Mouse (Mus musculus) ES-E14 (cell line): Measurements from ENCODE around the gene Thada. TPM values are rescaled to one million over a fixed set of nuclear protein-coding genes. Genes with fewer than 3 reads are reported as not detected.

Experiments used
- DNase-seq: peaks from one replicate; pipeline ENCODE4 v3.0.0-alpha.2; 2013; ENCODE audit warnings: low read depth, low spot score
- H3K27ac ChIP-seq: 2 replicates; pipeline ENCODE4 v1.5.1; 2012; ENCODE audit warnings: low read depth, mild to moderate bottlenecking, low read length, moderate library complexity, mixed read lengths; ENCODE audit not compliant: poor library complexity, insufficient read depth, severe bottlenecking
- H3K36me3 ChIP-seq: 2 replicates; pipeline ENCODE4 v1.6.1; 2012; ENCODE audit warnings: mild to moderate bottlenecking, low read length, moderate library complexity, mixed read lengths; ENCODE audit not compliant: control insufficient read depth, poor library complexity, insufficient read depth, severe bottlenecking
- H3K4me1 ChIP-seq, 2 experiments: fragments of 150-350 bp in 1 of 2; sonication (generic) in 1 of 2; 2 replicates each; pipeline ENCODE4 v1.6.1; 2012; ENCODE audit warnings: low read length in 2 of 2, mild to moderate bottlenecking in 1 of 2, mixed read lengths in 1 of 2; ENCODE audit not compliant: control insufficient read depth in 2 of 2, insufficient read depth in 2 of 2, poor library complexity in 1 of 2
- H3K4me3 ChIP-seq, 2 experiments: fragments of 150-350 bp in 1 of 2; sonication (generic) in 1 of 2; 2 replicates each; pipeline ENCODE4 v1.5.1; 2012; ENCODE audit warnings: low read length in 2 of 2, low read depth in 1 of 2, mild to moderate bottlenecking in 1 of 2, mixed read lengths in 1 of 2; ENCODE audit not compliant: insufficient read depth in 1 of 2, poor library complexity in 1 of 2, severe bottlenecking in 1 of 2
- H3K9ac ChIP-seq: 2 replicates; pipeline ENCODE4 v1.6.1; 2012; ENCODE audit warnings: low read depth, mild to moderate bottlenecking, low read length, mixed read lengths; ENCODE audit not compliant: poor library complexity, insufficient read depth, severe bottlenecking
- H3K9me3 ChIP-seq: fragments of 150-350 bp; sonication (generic); 2 replicates; pipeline ENCODE4 v1.6.1; 2012; ENCODE audit warnings: low read depth, mild to moderate bottlenecking, low read length; ENCODE audit not compliant: control insufficient read depth, insufficient read depth
- CHD2 ChIP-seq: IDR thresholded peaks from 2 replicates; pipeline ENCODE4 v1.6.1; 2014; ENCODE audit warnings: mild to moderate bottlenecking, low read depth, low read length, inconsistent platforms
- HCFC1 ChIP-seq: IDR thresholded peaks from 2 replicates; pipeline ENCODE4 v1.6.1; 2012; ENCODE audit warnings: low read length, inconsistent platforms, borderline replicate concordance; ENCODE audit not compliant: insufficient read depth
- MAFK ChIP-seq: IDR thresholded peaks from 2 replicates; pipeline ENCODE4 v1.6.1; 2014; ENCODE audit warnings: mild to moderate bottlenecking, low read depth, low read length, inconsistent platforms; ENCODE audit not compliant: insufficient read depth
- ZC3H11A ChIP-seq: IDR thresholded peaks from 2 replicates; pipeline ENCODE4 v1.6.1; 2012; ENCODE audit warnings: low read depth, mild to moderate bottlenecking, inconsistent platforms, low read length, borderline replicate concordance
- ZNF384 ChIP-seq: IDR thresholded peaks from 2 replicates; pipeline ENCODE4 v1.6.1; 2012; ENCODE audit warnings: low read depth, low read length, inconsistent platforms
- in situ Hi-C, 2 experiments: fragments of 600-800 bp; cut with MboI; formaldehyde crosslinking; loops; one replicate each; pipeline ENCODE4 v1.15.1; 2025; ENCODE audit warnings: low sequenced_read_pairs in 2 of 2, inconsistent platforms in 1 of 2; ENCODE audit not compliant: unreplicated experiment in 2 of 2
- total RNA-seq: library from RNA; depleted of rRNA; stranded (reverse); fragments of 300-350 nt; gene quantifications from 2 replicates; pipeline ENCODE4 v1.2.3, GENCODE M21; 2012

The Thada gene
- total RNA-seq, 1 experiment, result 37.4 TPM

- TF ChIP-seq ZNF384 (no peak), CHD2 (no peak), MAFK (no peak), ZC3H11A (no peak), HCFC1 (no peak)
- peaks cover 0 to 3% of the 10 kb centered on the region in 2 experiments; a peak in 1 of 4 replicates for H3K4me1 ChIP-seq
- in situ Hi-C loops, result no loop called here
- DNase-seq, result no peak
- no peak overlapping the region for H3K4me3 ChIP-seq
- H3K27ac ChIP-seq, result no peak overlapping the region
- no peak overlapping the region for H3K9ac ChIP-seq
- peaks cover 11% of the 10 kb centered on the region; the same call in 1 of the 2 replicates for H3K36me3 ChIP-seq
- no peaks in the 10 kb centered on the region for H3K9me3 ChIP-seq
Measured at GRCm38 (mm10) chr17:84231361-84231760, 234.6 kb downstream of the Thada start.

GRCm38 (mm10) chr17:84228223-84228622 is 237.8 kb downstream of the Thada start:
- Histone ChIP-seq H3K4me1 (no peaks in the 10 kb centered on the region; a peak in 1 of 4 replicates), H3K36me3 (peaks cover 29% of the 10 kb centered on the region; the same call in 1 of the 2 replicates), H3K27ac (no peak overlapping the region), H3K9me3 (no peaks in the 10 kb centered on the region), H3K9ac (no peak overlapping the region), H3K4me3 (no peak overlapping the region)
- DNase-seq, result no peak
- TF ChIP-seq MAFK (no peak), ZC3H11A (no peak), CHD2 (no peak), ZNF384 (no peak), HCFC1 (no peak)
- in situ Hi-C loops, result no loop called here

- Histone ChIP-seq H3K27ac (no peak overlapping the region), H3K36me3 (peaks cover 34% of the 10 kb centered on the region; the same call in 1 of the 2 replicates), H3K4me1 (no peaks in the 10 kb centered on the region; a peak in 1 of 4 replicates), H3K9me3 (no peaks in the 10 kb centered on the region), H3K9ac (no peak overlapping the region), H3K4me3 (no peak overlapping the region)
- no peak for DNase-seq
- TF ChIP-seq CHD2, result no peak
- no peak for TF ChIP-seq ZC3H11A
- no peak for TF ChIP-seq MAFK
- no peak for TF ChIP-seq HCFC1
- TF ChIP-seq ZNF384, result no peak
- in situ Hi-C loops, result no loop called here
Measured at GRCm38 (mm10) chr17:84226681-84227080, 239.3 kb downstream of the Thada start.

GRCm38 (mm10) chr17:84226231-84226630 is 239.8 kb downstream of the Thada start:
- no peak overlapping the region for H3K4me3 ChIP-seq
- no peak overlapping the region for H3K27ac ChIP-seq
- H3K4me1 ChIP-seq, result no peaks in the 10 kb centered on the region; a peak in 1 of 4 replicates
- TF ChIP-seq ZC3H11A (no peak), HCFC1 (no peak), ZNF384 (no peak), MAFK (no peak), CHD2 (no peak)
- H3K36me3 ChIP-seq, result peaks cover 36% of the 10 kb centered on the region; the same call in 1 of the 2 replicates
- no peak for DNase-seq
- no peaks in the 10 kb centered on the region for H3K9me3 ChIP-seq
- no peak overlapping the region for H3K9ac ChIP-seq
- in situ Hi-C loops, result no loop called here
